Mouse (Mus musculus): ENCODE data around the gene Dnah3. TPM values are rescaled to one million over a fixed set of nuclear protein-coding genes. Genes with fewer than 3 reads are reported as not detected.
A peak's percentile ranks its signal among the peaks of the same experiment; 100 is the strongest.

The Dnah3 gene
- polyA plus RNA-seq, 1 experiment from 2014 or later, result not detected

- Histone ChIP-seq H3K4me3 (ENCODE audit: low read depth, low read length) (no peak overlapping the region), H3K9me3 (ENCODE audit: control insufficient read depth) (no peaks in the 10 kb centered on the region), H3K4me1 (replicated peaks; ENCODE audit: control insufficient read depth, insufficient read depth, low read length) (no peaks in the 10 kb centered on the region), H3K4me2 (replicated peaks; ENCODE audit: low read depth) (no peak overlapping the region), H3K27ac (ENCODE audit: low read depth, low read length) (no peak overlapping the region), H3K27me3 (replicated peaks; ENCODE audit: control insufficient read depth, insufficient read depth, low read length) (no peaks in the 10 kb centered on the region), H3K9ac (ENCODE audit: low read depth, low read length) (no peak overlapping the region), H3K36me3 (ENCODE audit: control insufficient read depth, insufficient read depth) (no peaks in the 10 kb centered on the region)
- no peak for TF ChIP-seq CTCF (IDR thresholded peaks at IDR 0.05; ENCODE audit: low read depth)
- no peak for ATAC-seq
- 29% methylated on average over 3 of the region's 3 CpGs for WGBS
Measured at GRCm38 (mm10) chr7:120069164-120069563, 25.9 kb downstream of the Dnah3 start.

DNA sequence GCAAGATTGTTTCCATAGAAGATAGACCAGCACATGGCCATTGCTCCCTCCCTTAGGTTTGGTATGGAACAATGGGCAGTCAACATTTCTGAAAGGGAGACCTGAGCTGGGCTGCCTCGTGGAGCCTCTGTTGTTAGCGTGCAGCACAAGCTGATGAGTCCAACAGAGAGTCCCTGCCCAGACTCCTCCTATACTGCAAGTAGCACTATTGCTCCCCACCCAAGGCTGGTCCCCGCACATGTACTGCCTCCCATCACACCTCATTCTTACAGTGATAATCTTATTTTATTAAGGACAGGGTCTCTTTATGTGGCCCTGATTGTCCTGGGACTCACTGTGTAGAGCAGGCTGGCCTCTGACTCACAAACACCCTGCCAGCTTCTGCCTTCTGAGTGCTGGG, 27.0 kb downstream of the Dnah3 start:
- H3K36me3 ChIP-seq (ENCODE audit: control insufficient read depth, insufficient read depth), result no peaks in the 10 kb centered on the region
- H3K27ac ChIP-seq (ENCODE audit: low read depth, low read length), result no peak overlapping the region
- no peak overlapping the region for H3K9ac ChIP-seq (ENCODE audit: low read depth, low read length)
- 76% methylated on average over 3 of the region's 3 CpGs for WGBS
- no peaks in the 10 kb centered on the region for H3K27me3 ChIP-seq (replicated peaks; ENCODE audit: control insufficient read depth, insufficient read depth, low read length)
- no peak for ATAC-seq
- H3K9me3 ChIP-seq (ENCODE audit: control insufficient read depth), result no peaks in the 10 kb centered on the region
- no peaks in the 10 kb centered on the region for H3K4me1 ChIP-seq (replicated peaks; ENCODE audit: control insufficient read depth, insufficient read depth, low read length)
- TF ChIP-seq CTCF (IDR thresholded peaks at IDR 0.05; ENCODE audit: low read depth), result no peak
- no peak overlapping the region for H3K4me3 ChIP-seq (ENCODE audit: low read depth, low read length)
- no peak overlapping the region for H3K4me2 ChIP-seq (replicated peaks; ENCODE audit: low read depth)

DNA sequence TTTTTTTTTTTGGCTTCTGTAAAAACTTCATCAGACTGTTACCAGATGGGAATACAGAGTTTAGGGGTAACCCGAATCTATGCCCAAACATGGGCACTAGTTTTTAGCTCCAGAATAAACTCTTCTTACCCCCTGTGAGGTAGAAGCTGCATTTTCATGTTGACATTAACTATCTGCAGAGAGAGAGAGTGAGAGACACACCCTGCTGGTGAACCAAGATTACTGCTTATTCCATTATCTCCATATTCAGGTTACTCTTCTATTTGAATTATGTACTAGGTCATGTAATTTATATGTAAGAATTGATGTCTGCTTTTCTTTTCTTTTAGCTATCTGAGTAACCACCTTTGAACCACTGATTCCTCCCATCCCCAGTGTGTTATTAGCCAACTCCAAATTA, 31.0 kb downstream of the Dnah3 start:
- 84% methylated on average over 1 of the region's 1 CpGs for WGBS
- no peaks in the 10 kb centered on the region for H3K4me1 ChIP-seq (replicated peaks; ENCODE audit: control insufficient read depth, insufficient read depth, low read length)
- no peak overlapping the region for H3K4me3 ChIP-seq (ENCODE audit: low read depth, low read length)
- no peak overlapping the region for H3K4me2 ChIP-seq (replicated peaks; ENCODE audit: low read depth)
- peak; percentile 52 for TF ChIP-seq CTCF (IDR thresholded peaks at IDR 0.05; ENCODE audit: low read depth)
- no peak overlapping the region for H3K27ac ChIP-seq (ENCODE audit: low read depth, low read length)
- no peaks in the 10 kb centered on the region for H3K9me3 ChIP-seq (ENCODE audit: control insufficient read depth)
- H3K27me3 ChIP-seq (replicated peaks; ENCODE audit: control insufficient read depth, insufficient read depth, low read length), result no peaks in the 10 kb centered on the region
- H3K9ac ChIP-seq (ENCODE audit: low read depth, low read length), result no peak overlapping the region
- ATAC-seq, result no peak
- no peaks in the 10 kb centered on the region for H3K36me3 ChIP-seq (ENCODE audit: control insufficient read depth, insufficient read depth)

DNA sequence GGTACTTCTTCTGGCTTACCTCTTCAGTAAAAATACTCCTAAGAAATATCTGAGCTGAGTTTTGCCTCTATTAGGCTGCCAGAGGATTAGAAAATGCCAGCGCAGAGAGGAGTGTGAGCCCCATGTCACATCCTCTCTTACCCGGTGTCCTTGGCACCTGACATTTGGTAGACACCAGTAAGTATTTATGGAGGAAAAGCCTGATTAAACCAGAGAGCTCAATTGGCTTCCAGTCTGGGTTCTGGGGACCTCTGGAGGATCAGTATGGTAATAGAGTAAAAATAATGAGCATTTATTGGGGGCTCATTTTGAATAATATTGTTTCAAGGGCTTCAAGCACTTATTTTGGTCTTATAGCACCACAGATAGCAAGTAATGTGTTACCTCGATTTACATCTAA, 39.6 kb downstream of the Dnah3 start:
- 80% methylated on average over 3 of the region's 3 CpGs for WGBS

GRCm38 (mm10) chr7:120054016-120054415, 41.1 kb downstream of the Dnah3 start:
- Histone ChIP-seq H3K27me3 (replicated peaks; ENCODE audit: control insufficient read depth, insufficient read depth, low read length) (no peaks in the 10 kb centered on the region), H3K36me3 (ENCODE audit: control insufficient read depth, insufficient read depth) (no peaks in the 10 kb centered on the region), H3K4me1 (replicated peaks; ENCODE audit: control insufficient read depth, insufficient read depth, low read length) (no peaks in the 10 kb centered on the region), H3K4me2 (replicated peaks; ENCODE audit: low read depth) (no peak overlapping the region), H3K9ac (ENCODE audit: low read depth, low read length) (no peak overlapping the region), H3K27ac (ENCODE audit: low read depth, low read length) (no peak overlapping the region), H3K9me3 (ENCODE audit: control insufficient read depth) (no peaks in the 10 kb centered on the region), H3K4me3 (ENCODE audit: low read depth, low read length) (no peak overlapping the region)
- TF ChIP-seq CTCF (IDR thresholded peaks at IDR 0.05; ENCODE audit: low read depth), result no peak
- no peak for ATAC-seq
- whole genome bisulfite sequencing, result 41% methylated on average over 2 of the region's 2 CpGs

More for the DNA sequence above, 39.6 kb downstream of the Dnah3 start:
- Histone ChIP-seq H3K4me3 (ENCODE audit: low read depth, low read length) (no peak overlapping the region), H3K27me3 (replicated peaks; ENCODE audit: control insufficient read depth, insufficient read depth, low read length) (no peaks in the 10 kb centered on the region), H3K9me3 (ENCODE audit: control insufficient read depth) (no peaks in the 10 kb centered on the region), H3K36me3 (ENCODE audit: control insufficient read depth, insufficient read depth) (no peaks in the 10 kb centered on the region), H3K4me2 (replicated peaks; ENCODE audit: low read depth) (no peak overlapping the region), H3K9ac (ENCODE audit: low read depth, low read length) (no peak overlapping the region), H3K27ac (ENCODE audit: low read depth, low read length) (no peak overlapping the region), H3K4me1 (replicated peaks; ENCODE audit: control insufficient read depth, insufficient read depth, low read length) (no peaks in the 10 kb centered on the region)
- ATAC-seq, result no peak
- peak; percentile 31; the same call in 1 of the 2 replicates for TF ChIP-seq CTCF (IDR thresholded peaks at IDR 0.05; ENCODE audit: low read depth)

GRCm38 (mm10) chr7:120050447-120050846, 44.6 kb downstream of the Dnah3 start:
- H3K27me3 ChIP-seq (replicated peaks; ENCODE audit: control insufficient read depth, insufficient read depth, low read length), result no peaks in the 10 kb centered on the region
- H3K4me2 ChIP-seq (replicated peaks; ENCODE audit: low read depth), result no peak overlapping the region
- no peaks in the 10 kb centered on the region for H3K36me3 ChIP-seq (ENCODE audit: control insufficient read depth, insufficient read depth)
- no peak overlapping the region for H3K9ac ChIP-seq (ENCODE audit: low read depth, low read length)
- ATAC-seq, result no peak
- no peak overlapping the region for H3K27ac ChIP-seq (ENCODE audit: low read depth, low read length)
- TF ChIP-seq CTCF (IDR thresholded peaks at IDR 0.05; ENCODE audit: low read depth), result no peak
- no peak overlapping the region for H3K4me3 ChIP-seq (ENCODE audit: low read depth, low read length)
- H3K9me3 ChIP-seq (ENCODE audit: control insufficient read depth), result no peaks in the 10 kb centered on the region
- H3K4me1 ChIP-seq (replicated peaks; ENCODE audit: control insufficient read depth, insufficient read depth, low read length), result no peaks in the 10 kb centered on the region

DNA sequence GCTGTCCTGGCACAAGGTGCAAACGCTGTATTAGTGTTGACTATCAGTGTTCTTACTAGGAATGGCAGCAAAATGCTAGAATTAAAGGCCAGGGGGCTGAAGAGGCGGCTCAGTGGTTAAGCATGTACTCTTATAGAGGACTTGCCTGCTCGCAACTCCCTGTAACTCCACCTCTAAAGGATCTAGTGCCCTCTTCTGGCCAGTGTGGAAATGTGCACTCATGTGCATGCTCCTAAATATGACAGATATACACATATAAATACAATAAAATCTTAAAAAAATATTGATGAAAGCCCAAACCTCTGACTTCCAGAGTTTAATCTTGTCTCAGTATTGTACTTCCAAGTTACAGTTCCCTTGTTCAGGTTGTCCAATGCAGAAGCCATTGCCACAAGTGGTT, 51.1 kb downstream of the Dnah3 start:
- WGBS, result 85% methylated on average over 3 of the region's 3 CpGs
- peak; percentile 44 for TF ChIP-seq CTCF (IDR thresholded peaks at IDR 0.05; ENCODE audit: low read depth)
- Histone ChIP-seq H3K9me3 (ENCODE audit: control insufficient read depth) (no peaks in the 10 kb centered on the region; the same call in 1 of the 2 replicates), H3K27me3 (replicated peaks; ENCODE audit: control insufficient read depth, insufficient read depth, low read length) (no peaks in the 10 kb centered on the region), H3K4me2 (replicated peaks; ENCODE audit: low read depth) (no peak overlapping the region), H3K36me3 (ENCODE audit: control insufficient read depth, insufficient read depth) (no peaks in the 10 kb centered on the region), H3K4me3 (ENCODE audit: low read depth, low read length) (no peak overlapping the region), H3K27ac (ENCODE audit: low read depth, low read length) (no peak overlapping the region), H3K4me1 (replicated peaks; ENCODE audit: control insufficient read depth, insufficient read depth, low read length) (no peaks in the 10 kb centered on the region), H3K9ac (ENCODE audit: low read depth, low read length) (no peak overlapping the region)
- no peak for ATAC-seq

Measured in intestine, postnatal 0 days (tissue).